Mouse (Mus musculus): ENCODE results near the gene Ints3. TPM values are rescaled to one million over a fixed set of nuclear protein-coding genes. Genes with fewer than 3 reads are reported as not detected.
A peak's percentile ranks its signal among the peaks of the same experiment; 100 is the strongest.

Gene Ints3
- polyA plus RNA-seq, 1 experiment: 39.3 TPM

GRCm38 (mm10) chr3:90375562-90376246, 57.7 kb downstream of the Ints3 start:
- Histone ChIP-seq H3K4me3 (ENCODE audit: insufficient read depth, poor library complexity, severe bottlenecking) (no peak overlapping the region), H3K79me3 (ENCODE audit: low read depth) (no peaks in the 10 kb centered on the region), H3ac (ENCODE audit: control insufficient read depth, insufficient read length, low read depth) (no peak overlapping the region), H3K27me3 (ENCODE audit: control insufficient read depth, insufficient read depth, insufficient read length) (no peaks in the 10 kb centered on the region), H3K36me3 (ENCODE audit: control insufficient read depth, insufficient read depth) (no peaks in the 10 kb centered on the region), H3K79me2 (ENCODE audit: control insufficient read depth, insufficient read depth) (no peaks in the 10 kb centered on the region)
- TF ChIP-seq MAX (IDR thresholded peaks at IDR 0.05) (no peak), CTCF (IDR thresholded peaks at IDR 0.05; ENCODE audit: control insufficient read depth, insufficient read depth, insufficient read length) (no peak)

GRCm38 (mm10) chr3:90374368-90374767, 59.1 kb downstream of the Ints3 start:
- Histone ChIP-seq H3ac (ENCODE audit: control insufficient read depth, insufficient read length, low read depth) (no peak overlapping the region), H3K4me3 (ENCODE audit: insufficient read depth, poor library complexity, severe bottlenecking) (no peak overlapping the region), H3K36me3 (ENCODE audit: control insufficient read depth, insufficient read depth) (no peaks in the 10 kb centered on the region), H3K79me3 (ENCODE audit: low read depth) (no peaks in the 10 kb centered on the region), H3K79me2 (ENCODE audit: control insufficient read depth, insufficient read depth) (no peaks in the 10 kb centered on the region), H3K27me3 (ENCODE audit: control insufficient read depth, insufficient read depth, insufficient read length) (no peaks in the 10 kb centered on the region)
- TF ChIP-seq FOSL1 (IDR thresholded peaks at IDR 0.05; ENCODE audit: insufficient read depth, low read length, poor library complexity, severe bottlenecking) (no peak), MAX (IDR thresholded peaks at IDR 0.05) (no peak), CEBPB (IDR thresholded peaks at IDR 0.05; ENCODE audit: low read depth) (no peak), MYOD1 (IDR thresholded peaks at IDR 0.05; ENCODE audit: control insufficient read depth, insufficient read length, low read depth) (no peak), USF1 (IDR thresholded peaks at IDR 0.05; ENCODE audit: low read depth) (no peak), MYOG (IDR thresholded peaks at IDR 0.05; ENCODE audit: control insufficient read depth, extremely low read depth, insufficient read length) (no peak), CTCF (IDR thresholded peaks at IDR 0.05; ENCODE audit: control insufficient read depth, insufficient read depth, insufficient read length) (no peak)

- Histone ChIP-seq H3K36me3 (ENCODE audit: control insufficient read depth, insufficient read depth) (no peaks in the 10 kb centered on the region), H3ac (ENCODE audit: control insufficient read depth, insufficient read length, low read depth) (no peak overlapping the region), H3K27me3 (ENCODE audit: control insufficient read depth, insufficient read depth, insufficient read length) (no peaks in the 10 kb centered on the region), H3K79me3 (ENCODE audit: low read depth) (no peaks in the 10 kb centered on the region), H3K79me2 (ENCODE audit: control insufficient read depth, insufficient read depth) (no peaks in the 10 kb centered on the region), H3K4me3 (ENCODE audit: insufficient read depth, poor library complexity, severe bottlenecking) (no peak overlapping the region)
- TF ChIP-seq CTCF (IDR thresholded peaks at IDR 0.05; ENCODE audit: control insufficient read depth, insufficient read depth, insufficient read length) (peak; percentile 34), CEBPB (IDR thresholded peaks at IDR 0.05; ENCODE audit: low read depth) (no peak)
Observed at GRCm38 (mm10) chr3:90373432-90374028, 59.9 kb downstream of the Ints3 start.

GRCm38 (mm10) chr3:90372817-90373216, 60.6 kb downstream of the Ints3 start:
- H3K79me2 ChIP-seq (ENCODE audit: control insufficient read depth, insufficient read depth): no peaks in the 10 kb centered on the region
- TF ChIP-seq MYOD1 (IDR thresholded peaks at IDR 0.05; ENCODE audit: control insufficient read depth, insufficient read length, low read depth) (no peak), MYOG (IDR thresholded peaks at IDR 0.05; ENCODE audit: control insufficient read depth, extremely low read depth, insufficient read length) (no peak), MAX (IDR thresholded peaks at IDR 0.05) (no peak), CTCF (IDR thresholded peaks at IDR 0.05; ENCODE audit: control insufficient read depth, insufficient read depth, insufficient read length) (no peak), FOSL1 (IDR thresholded peaks at IDR 0.05; ENCODE audit: insufficient read depth, low read length, poor library complexity, severe bottlenecking) (no peak)

GRCm38 (mm10) chr3:90371857-90372256, 61.6 kb downstream of the Ints3 start:
- Histone ChIP-seq H3K79me3 (ENCODE audit: low read depth) (no peaks in the 10 kb centered on the region), H3ac (ENCODE audit: control insufficient read depth, insufficient read length, low read depth) (no peak overlapping the region), H3K79me2 (ENCODE audit: control insufficient read depth, insufficient read depth) (no peaks in the 10 kb centered on the region), H3K27me3 (ENCODE audit: control insufficient read depth, insufficient read depth, insufficient read length) (no peaks in the 10 kb centered on the region), H3K36me3 (ENCODE audit: control insufficient read depth, insufficient read depth) (no peaks in the 10 kb centered on the region), H3K4me3 (ENCODE audit: insufficient read depth, poor library complexity, severe bottlenecking) (no peak overlapping the region)
- TF ChIP-seq FOSL1 (IDR thresholded peaks at IDR 0.05; ENCODE audit: insufficient read depth, low read length, poor library complexity, severe bottlenecking) (no peak), CEBPB (IDR thresholded peaks at IDR 0.05; ENCODE audit: low read depth) (no peak), MAX (IDR thresholded peaks at IDR 0.05) (no peak), MYOG (IDR thresholded peaks at IDR 0.05; ENCODE audit: control insufficient read depth, extremely low read depth, insufficient read length) (no peak), CTCF (IDR thresholded peaks at IDR 0.05; ENCODE audit: control insufficient read depth, insufficient read depth, insufficient read length) (no peak), USF1 (IDR thresholded peaks at IDR 0.05; ENCODE audit: low read depth) (no peak), MYOD1 (IDR thresholded peaks at IDR 0.05; ENCODE audit: control insufficient read depth, insufficient read length, low read depth) (no peak)

More at GRCm38 (mm10) chr3:90372817-90373216, 60.6 kb downstream of the Ints3 start:
- Histone ChIP-seq H3K27me3 (ENCODE audit: control insufficient read depth, insufficient read depth, insufficient read length) (no peaks in the 10 kb centered on the region), H3K4me3 (ENCODE audit: insufficient read depth, poor library complexity, severe bottlenecking) (no peak overlapping the region), H3K36me3 (ENCODE audit: control insufficient read depth, insufficient read depth) (no peaks in the 10 kb centered on the region), H3K79me3 (ENCODE audit: low read depth) (no peaks in the 10 kb centered on the region), H3ac (ENCODE audit: control insufficient read depth, insufficient read length, low read depth) (no peak overlapping the region)

- no peaks in the 10 kb centered on the region for H3K79me2 ChIP-seq (ENCODE audit: control insufficient read depth, insufficient read depth)
- no peaks in the 10 kb centered on the region for H3K36me3 ChIP-seq (ENCODE audit: control insufficient read depth, insufficient read depth)
- no peaks in the 10 kb centered on the region for H3K79me3 ChIP-seq (ENCODE audit: low read depth)
- no peak overlapping the region for H3K4me3 ChIP-seq (ENCODE audit: insufficient read depth, poor library complexity, severe bottlenecking)
- TF ChIP-seq USF1 (IDR thresholded peaks at IDR 0.05; ENCODE audit: low read depth) (no peak), CTCF (IDR thresholded peaks at IDR 0.05; ENCODE audit: control insufficient read depth, insufficient read depth, insufficient read length) (no peak), CEBPB (IDR thresholded peaks at IDR 0.05; ENCODE audit: low read depth) (no peak), MYOD1 (IDR thresholded peaks at IDR 0.05; ENCODE audit: control insufficient read depth, insufficient read length, low read depth) (no peak), MYOG (IDR thresholded peaks at IDR 0.05; ENCODE audit: control insufficient read depth, extremely low read depth, insufficient read length) (no peak), FOSL1 (IDR thresholded peaks at IDR 0.05; ENCODE audit: insufficient read depth, low read length, poor library complexity, severe bottlenecking) (no peak), MAX (IDR thresholded peaks at IDR 0.05) (no peak)
- H3ac ChIP-seq (ENCODE audit: control insufficient read depth, insufficient read length, low read depth): no peak overlapping the region
- no peaks in the 10 kb centered on the region for H3K27me3 ChIP-seq (ENCODE audit: control insufficient read depth, insufficient read depth, insufficient read length)
Observed at GRCm38 (mm10) chr3:90369041-90369440, 64.4 kb downstream of the Ints3 start.

All from C2C12 (cell line).